In genomic region chr8:120276891-120277426, GRCm38 (mm10) we compare ENCODE assay signal across 7 mouse cellular contexts. TPM values are rescaled to one million over a fixed set of nuclear protein-coding genes. Genes with fewer than 3 reads are reported as not detected.
DNase-seq lines count a peak whose midpoint lies in the region; ATAC-seq and TF ChIP-seq lines count a peak whose summit lies in the region.

No protein-coding gene starts in this region.

- in situ Hi-C loops in CH12.LX (cut with MboI; ENCODE audit: low pct_ligation_motif_present, low pct_unique_long_range_greater_than_20kb, low sequenced_read_pairs) = loop anchor here (5.0 kb wide), 2 partner anchors 60 to 95 kb away; no protein-coding TSS in a partner anchor

- no peaks in the 10 kb centered on the region for H3K36me3 ChIP-seq in CH12.LX (replicated peaks in 1 of 2; ENCODE audit: control insufficient read depth in 1 of 2, insufficient read depth in 1 of 2, low read length in 1 of 2)
- no peaks in the 10 kb centered on the region for H3K36me3 ChIP-seq in forebrain, embryonic 14.5 days (ENCODE audit: control insufficient read depth, insufficient read depth, low read length)
- no peaks in the 10 kb centered on the region for H3K36me3 ChIP-seq in hindbrain, embryonic 16.5 days (ENCODE audit: control insufficient read depth, insufficient read depth, low read length)
- H3K36me3 ChIP-seq in liver, postnatal 0 days (replicated peaks; ENCODE audit: insufficient read depth, low read length) = no peaks in the 10 kb centered on the region

- peaks cover 36% of the 10 kb centered on the region for H3K27me3 ChIP-seq in CH12.LX (replicated peaks)
- H3K27me3 ChIP-seq in forebrain, embryonic 14.5 days (replicated peaks; ENCODE audit: control insufficient read depth, insufficient read depth, low read length) = no peaks in the 10 kb centered on the region
- H3K27me3 ChIP-seq in hindbrain, embryonic 16.5 days (replicated peaks; ENCODE audit: control insufficient read depth, insufficient read depth, low read length) = peaks cover 3% of the 10 kb centered on the region; the same call in 1 of the 2 replicates
- H3K27me3 ChIP-seq in liver, postnatal 0 days (ENCODE audit: insufficient read depth, low read length) = no peaks in the 10 kb centered on the region

- TF ChIP-seq RAD21 in CH12.LX (IDR thresholded peaks at IDR 0.05; ENCODE audit: low read depth, low read length) = no peak; the same call in 1 of the 2 replicates

- TF ChIP-seq EP300 in CH12.LX (IDR thresholded peaks at IDR 0.05; ENCODE audit: low read length) = no peak
- no peak for TF ChIP-seq EP300 in liver, postnatal 0 days (IDR thresholded peaks at IDR 0.05; ENCODE audit: low read depth)

- H3K4me3 ChIP-seq in CH12.LX (replicated peaks in 1 of 3; ENCODE audit: low read depth in 2 of 3, low read length in 2 of 3, poor library complexity in 1 of 3) = peak overlapping the region; percentile 20 to 46 (median 30)
- H3K4me3 ChIP-seq in forebrain, embryonic 14.5 days (ENCODE audit: low read depth, low read length) = peak overlapping the region; percentile 23
- peak overlapping the region; percentile 38 for H3K4me3 ChIP-seq in hindbrain, embryonic 16.5 days (ENCODE audit: low read length)
- peak overlapping the region; percentile 46 for H3K4me3 ChIP-seq in liver, postnatal 0 days (ENCODE audit: low read depth, low read length)

- peaks cover 6% of the 10 kb centered on the region for H3K9me3 ChIP-seq in CH12.LX (replicated peaks; ENCODE audit: low read length)
- no peaks in the 10 kb centered on the region for H3K9me3 ChIP-seq in forebrain, embryonic 14.5 days (replicated peaks; ENCODE audit: control insufficient read depth, low read length)
- H3K9me3 ChIP-seq in hindbrain, embryonic 16.5 days (ENCODE audit: control insufficient read depth, low read length) = no peaks in the 10 kb centered on the region
- H3K9me3 ChIP-seq in liver, postnatal 0 days (ENCODE audit: low read length) = no peaks in the 10 kb centered on the region

- H3K4me1 ChIP-seq in CH12.LX (ENCODE audit: control insufficient read depth in 1 of 2, insufficient read depth in 2 of 2) = peaks cover 7 to 36% of the 10 kb centered on the region in 2 experiments; a peak in 3 of 4 replicates
- H3K4me1 ChIP-seq in forebrain, embryonic 14.5 days (ENCODE audit: control insufficient read depth, insufficient read depth, low read length) = peaks cover 23% of the 10 kb centered on the region
- peaks cover 28% of the 10 kb centered on the region for H3K4me1 ChIP-seq in hindbrain, embryonic 16.5 days (ENCODE audit: control insufficient read depth, insufficient read depth, low read depth, low read length)
- H3K4me1 ChIP-seq in liver, postnatal 0 days (ENCODE audit: insufficient read depth) = peaks cover 19% of the 10 kb centered on the region

- no peak overlapping the region for H3K27ac ChIP-seq in CH12.LX (ENCODE audit: insufficient read depth, low read depth)
- H3K27ac ChIP-seq in forebrain, embryonic 14.5 days (ENCODE audit: low read depth, low read length) = peak overlapping the region; percentile 77; the same call in 1 of the 2 replicates
- H3K27ac ChIP-seq in hindbrain, embryonic 16.5 days (ENCODE audit: low read depth, low read length) = peak overlapping the region; percentile 34; the same call in 1 of the 2 replicates
- peak overlapping the region; percentile 40 for H3K27ac ChIP-seq in liver, postnatal 0 days (ENCODE audit: low read depth)

- no peak for TF ChIP-seq POLR2A in CH12.LX (IDR thresholded peaks at IDR 0.05; ENCODE audit: low read depth, low read length)

- H3K9ac ChIP-seq in CH12.LX (ENCODE audit: insufficient read depth, low read depth) = peak overlapping the region; percentile 53
- H3K9ac ChIP-seq in forebrain, embryonic 14.5 days (ENCODE audit: low read length) = peak overlapping the region; percentile 62
- H3K9ac ChIP-seq in hindbrain, embryonic 16.5 days (ENCODE audit: low read depth, low read length) = peak overlapping the region; percentile 56
- H3K9ac ChIP-seq in liver, postnatal 0 days (replicated peaks) = peak overlapping the region; percentile 59

- no peaks in the 10 kb centered on the region for H3K79me2 ChIP-seq in CH12.LX (replicated peaks; ENCODE audit: control insufficient read depth, extremely low read depth, insufficient read depth, poor library complexity, severe bottlenecking)

- ATAC-seq in forebrain, embryonic 14.5 days = no peak
- no peak for ATAC-seq in hindbrain, embryonic 16.5 days
- peak; percentile 11 for ATAC-seq in liver, postnatal 0 days

- peak overlapping the region; percentile 83 for H3K4me2 ChIP-seq in CH12.LX (ENCODE audit: insufficient read depth, low read depth, poor library complexity, severe bottlenecking)
- peak overlapping the region; percentile 67 for H3K4me2 ChIP-seq in forebrain, embryonic 14.5 days (ENCODE audit: low read length)
- peak overlapping the region; percentile 68 for H3K4me2 ChIP-seq in hindbrain, embryonic 16.5 days (ENCODE audit: low read length)
- peak overlapping the region; percentile 90 for H3K4me2 ChIP-seq in liver, postnatal 0 days (ENCODE audit: low read depth, low read length)

- WGBS in forebrain, embryonic 14.5 days = 11% methylated on average over 16 of the region's 16 CpGs
- 11% methylated on average over 16 of the region's 16 CpGs for WGBS in hindbrain, embryonic 16.5 days
- 8% methylated on average over 16 of the region's 16 CpGs for WGBS in liver, postnatal 0 days (ENCODE audit: insufficient replicate concordance)

- dilution Hi-C loops in CH12.LX (cut with MboI; ENCODE audit: extremely low pct_ligation_motif_present, extremely low pct_unique_long_range_greater_than_20kb, low sequenced_read_pairs) = no loop called here

- TF ChIP-seq CTCF in CH12.LX (conservative IDR thresholded peaks at IDR 0.05 in 1 of 2, IDR thresholded peaks at IDR 0.05 in 1 of 2; ENCODE audit: low read depth in 2 of 2, low read length in 2 of 2) = peak in 1 of 2 experiments; percentile 62; a peak in 2 of 4 replicates
- TF ChIP-seq CTCF in liver, postnatal 0 days (IDR thresholded peaks at IDR 0.05; ENCODE audit: low read depth) = peak; percentile 56

- DNase-seq in 416B (ENCODE audit: low read depth) (peak; percentile 85), CH12.LX (ENCODE audit: extremely low read depth) (peak; percentile 49)
- DNase-seq in forebrain, embryonic 14.5 days (ENCODE audit: low spot score) = no peak
- peak; percentile 56 for DNase-seq in liver, postnatal 0 days
- peak; percentile 41 for DNase-seq in retina, embryonic 14.5 days (ENCODE audit: low spot score)
- no peak for DNase-seq in cerebellum, adult 9-10 months

TF ChIP-seq in CH12.LX, 34 proteins besides CTCF, POLR2A, EP300 and RAD21:
- TF ChIP-seq UBTF (IDR thresholded peaks at IDR 0.05; ENCODE audit: low read depth, low read length) (0 out of 2 replicates have a peak, but pooled peaks have one; percentile 37), MYC (IDR thresholded peaks at IDR 0.05; ENCODE audit: low read depth, low read length) (peak; percentile 80), MAX (IDR thresholded peaks at IDR 0.05; ENCODE audit: low read length) (peak; percentile 78), SIN3A (IDR thresholded peaks at IDR 0.05; ENCODE audit: low read length) (peak; percentile 41), MEF2A (IDR thresholded peaks at IDR 0.05; ENCODE audit: borderline replicate concordance, low read depth, low read length) (0 out of 2 replicates have a peak, but pooled peaks have one; percentile 1), NRF1 (IDR thresholded peaks at IDR 0.05; ENCODE audit: low read depth, low read length) (0 out of 2 replicates have a peak, but pooled peaks have one; percentile 4), MAFK (IDR thresholded peaks at IDR 0.05; ENCODE audit: insufficient replicate concordance, low read length) (no peak), USF1 (IDR thresholded peaks at IDR 0.05; ENCODE audit: low read depth, low read length) (no peak), BHLHE40 (IDR thresholded peaks at IDR 0.05; ENCODE audit: low read depth, low read length) (0 out of 2 replicates have a peak, but pooled peaks have one; percentile 7), MXI1 (IDR thresholded peaks at IDR 0.05; ENCODE audit: low read depth, low read length) (peak; percentile 63; the same call in 1 of the 2 replicates), IRF4 (IDR thresholded peaks at IDR 0.05; ENCODE audit: low read depth, low read length) (no peak)

RNA-seq across cellular contexts. Expression of gene Gse1, which starts 48.7 kb away (rescaled TPM):
- total RNA-seq in CH12.LX (2012; rRNA removed) (5.6 and 8.5 TPM in 2 replicates), CH12.LX (2014; rRNA removed) (0.96 and 1.3 TPM in 2 replicates)
- polyA plus RNA-seq in CH12.LX (2012; ENCODE audit: insufficient read length, low read depth) = 8.8 and 9.8 TPM in 2 replicates
- polyA plus RNA-seq in forebrain, embryonic 14.5 days (2014; fragmentation: Nextera tagmentation; extraction: Ambion mirVana) = 22.6 and 33.6 TPM in 2 replicates
- 10.7 and 14.8 TPM in 2 replicates for polyA plus RNA-seq in hindbrain, embryonic 16.5 days (2015; fragmentation: Nextera tagmentation; extraction: Ambion mirVana)
- 7.1 and 7.7 TPM in 2 replicates for polyA plus RNA-seq in liver, postnatal 0 days (2015; fragmentation: Nextera tagmentation; extraction: Ambion mirVana)

Comparison
In these comparisons a context has a peak if more than half of its experiments do, and no peak if none do; other contexts are left out.
1. DNase-seq: peak in 416B (single experiment), CH12.LX (single experiment), liver, postnatal 0 days (single experiment) and retina, embryonic 14.5 days (single experiment); none in forebrain, embryonic 14.5 days (single experiment) and cerebellum, adult 9-10 months (single experiment).
2. Peak in every context shown above with its lines, with median percentiles within 50 percentile points of each other: H3K4me2 ChIP-seq, H3K4me3 ChIP-seq and H3K9ac ChIP-seq.